Mouse (Mus musculus) cerebellum, adult 11-12 months (tissue): ENCODE data around the gene Mybph.
A peak's percentile ranks its signal among the peaks of the same experiment; 100 is the strongest.
"Not testable (repeated sequence)": the region's sequence is repeated elsewhere in the genome, so short reads cannot be mapped to it uniquely, and the experiment has no call there.

Experiments used
- DNase-seq: peaks from one replicate; pipeline ENCODE4 v3.0.0; 2022

The Mybph gene

DNA sequence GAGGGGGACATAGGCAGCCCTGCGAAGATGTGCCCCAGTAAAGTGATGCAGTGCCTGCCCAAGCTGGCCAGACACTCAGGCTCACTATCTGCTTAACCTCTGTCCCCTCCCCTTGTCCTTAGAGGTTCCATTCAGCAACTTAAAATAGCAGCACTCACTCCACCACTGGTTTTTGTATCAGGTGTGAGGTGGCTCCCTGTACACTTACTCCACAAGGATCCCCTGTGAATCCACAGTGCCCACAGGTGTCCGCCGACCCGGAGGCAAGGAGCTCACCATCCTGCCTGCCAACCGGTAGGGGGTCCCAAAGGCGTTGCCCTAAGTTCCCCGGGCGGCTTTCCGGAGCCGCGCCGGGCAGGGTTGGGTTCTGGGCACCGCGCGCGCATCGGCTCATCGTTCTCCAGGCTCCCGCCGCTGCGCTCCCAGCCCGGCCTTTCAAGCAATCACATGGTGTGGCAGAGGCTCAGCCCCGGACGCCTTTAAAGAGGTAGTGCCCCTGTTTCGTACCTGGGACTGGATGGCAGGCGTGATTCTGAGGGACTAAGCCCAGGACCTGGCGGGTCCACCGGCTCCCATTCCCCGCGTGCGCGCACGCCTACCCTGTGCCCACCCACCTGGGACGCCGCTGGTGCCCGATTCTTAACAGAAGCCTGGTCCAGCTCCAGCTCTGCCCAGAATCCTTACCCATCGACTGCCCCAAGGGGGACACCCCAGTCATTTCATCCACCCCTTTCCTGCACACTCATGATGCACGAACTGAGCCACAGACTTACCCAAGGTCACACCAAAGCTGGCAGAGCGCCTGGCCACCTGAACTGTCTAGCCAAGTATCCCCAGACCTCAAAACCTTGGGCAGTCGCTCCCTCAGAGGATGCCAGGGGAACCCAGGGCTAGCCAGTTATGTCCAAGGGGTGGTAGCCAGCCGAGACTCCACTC, 41.5 kb downstream of the Mybph start:
- DNase-seq: peak; percentile 88

DNA sequence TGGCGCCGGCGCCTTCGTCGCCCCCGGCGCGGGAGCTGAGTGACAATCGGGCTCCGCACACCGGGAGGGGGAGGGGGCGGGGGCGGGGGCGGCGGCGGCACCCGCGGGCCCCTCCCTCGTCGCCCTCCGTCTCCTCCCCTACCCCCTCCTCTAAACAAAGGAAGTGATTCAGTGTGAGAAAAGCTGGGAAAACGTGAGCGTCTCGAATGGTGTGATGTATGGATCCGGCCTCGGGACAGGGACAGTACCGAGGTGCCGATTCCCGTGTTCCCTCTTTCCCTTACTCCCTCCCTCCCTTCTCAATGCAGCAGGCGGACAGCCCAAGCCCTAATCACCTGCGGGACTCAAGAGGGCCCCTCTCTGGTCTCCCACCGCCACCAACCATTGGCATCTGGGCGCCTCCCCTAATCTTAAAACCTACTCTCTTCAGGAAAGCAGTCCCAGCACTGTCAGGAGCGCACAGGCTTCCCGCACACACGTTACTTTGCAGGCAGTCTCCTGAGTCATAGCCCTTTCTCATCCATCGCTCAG, 42.2 kb downstream of the Mybph start, which contains the start of gene Adora1:
Adora1 (minus strand) TSS at position 41 of the 531 bp plus-strand sequence.
- DNase-seq: peak; percentile 68

DNA sequence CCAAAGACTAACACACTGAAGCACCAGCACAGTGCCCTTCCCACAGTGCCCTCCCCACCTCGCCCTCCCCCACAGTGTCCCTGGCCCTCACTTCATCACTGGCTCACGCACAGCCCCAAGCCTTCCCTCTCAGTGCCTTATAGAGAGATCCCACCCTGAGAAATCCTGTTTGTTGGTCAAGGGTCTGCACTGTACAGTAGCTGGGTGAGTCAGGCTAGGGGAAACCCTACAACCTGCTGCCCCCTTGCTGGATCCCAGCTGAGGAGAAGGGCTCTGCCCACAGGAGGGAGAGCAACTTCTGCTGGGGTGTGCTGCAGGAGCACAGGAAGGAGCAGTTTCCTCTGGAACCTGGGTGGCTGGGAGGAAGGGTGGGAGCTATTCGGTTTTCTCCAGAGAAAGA, 42.9 kb downstream of the Mybph start:
- no peak for DNase-seq

DNA sequence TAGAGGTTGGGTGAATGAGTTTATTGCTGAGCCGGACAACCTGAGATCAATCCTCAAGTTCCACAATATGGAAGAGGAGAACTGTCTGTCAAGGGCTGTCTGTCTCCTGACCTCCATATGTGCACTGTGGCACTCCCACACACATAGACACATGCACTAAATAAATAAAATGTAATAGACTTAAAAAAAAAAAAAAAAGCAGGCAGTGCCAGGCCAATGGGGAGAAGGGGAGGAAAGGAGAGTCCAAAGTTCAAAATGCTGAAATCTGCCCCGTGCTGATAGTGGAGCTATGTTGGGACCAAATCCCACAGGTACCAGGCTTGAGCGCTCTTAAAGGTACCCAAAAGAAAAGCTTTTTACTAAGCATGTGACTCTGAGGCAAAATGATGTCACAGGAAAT, 44.2 kb downstream of the Mybph start:
- no peak for DNase-seq

DNA sequence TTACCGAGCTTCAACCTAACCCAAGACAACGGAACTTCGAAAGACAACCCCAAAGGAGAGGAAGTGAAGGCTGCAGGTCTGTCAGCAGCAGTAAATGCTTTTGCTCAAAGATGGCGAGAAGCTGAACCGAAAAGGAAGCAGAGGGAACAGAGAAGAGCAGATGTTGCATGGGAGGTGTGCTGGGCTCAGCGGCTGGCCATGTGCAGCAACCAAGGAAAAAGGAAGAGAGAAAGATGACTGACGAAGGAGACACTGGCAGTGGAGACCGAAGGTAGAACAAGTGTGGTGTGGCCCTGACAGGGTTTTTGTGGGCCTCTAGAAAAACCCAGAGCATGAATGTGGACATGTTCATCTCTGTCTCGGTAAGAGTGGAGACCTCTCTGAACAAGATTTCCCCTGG, 47.5 kb downstream of the Mybph start:
- DNase-seq: no peak

DNA sequence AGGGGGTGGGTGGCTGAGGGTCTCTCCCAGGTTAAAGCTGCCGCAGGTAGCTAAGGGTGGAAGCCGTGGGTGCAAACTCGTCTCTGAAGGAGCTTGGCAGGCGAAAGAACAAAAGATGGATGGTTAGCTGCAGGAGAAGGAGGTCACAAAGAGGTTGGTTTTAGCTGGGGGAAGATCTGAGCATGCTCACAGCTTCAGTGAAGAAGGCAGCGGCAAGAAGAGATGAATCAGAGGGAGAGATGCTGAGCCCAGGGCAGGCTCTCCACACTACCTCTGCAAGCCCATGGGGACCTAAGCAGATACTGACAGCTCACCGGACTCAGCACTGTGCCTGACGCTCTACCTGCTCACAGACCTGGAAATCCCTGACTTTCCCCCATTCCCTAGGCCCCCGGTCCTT, 48.0 kb downstream of the Mybph start:
- DNase-seq: peak; percentile 7

DNA sequence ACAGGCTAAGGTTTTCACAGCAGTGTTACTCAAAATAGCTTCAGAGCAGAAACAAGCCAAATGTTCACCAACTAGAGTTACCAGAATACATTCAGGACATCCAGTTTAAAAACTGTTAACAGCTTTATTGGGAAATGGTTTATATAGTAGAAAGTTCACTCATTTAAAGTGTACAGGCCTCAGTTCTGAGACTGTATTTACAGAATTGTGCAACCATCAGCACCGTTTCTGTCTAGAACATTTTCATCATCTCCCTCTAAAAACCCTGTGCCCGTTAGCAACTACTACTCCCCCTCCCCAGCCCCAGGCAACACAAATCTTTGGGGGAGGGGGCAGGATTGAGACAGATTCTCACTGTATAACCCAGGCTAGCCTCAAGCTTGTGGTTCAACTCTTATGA, 49.0 kb downstream of the Mybph start:
- peak; percentile 2 for DNase-seq

DNA sequence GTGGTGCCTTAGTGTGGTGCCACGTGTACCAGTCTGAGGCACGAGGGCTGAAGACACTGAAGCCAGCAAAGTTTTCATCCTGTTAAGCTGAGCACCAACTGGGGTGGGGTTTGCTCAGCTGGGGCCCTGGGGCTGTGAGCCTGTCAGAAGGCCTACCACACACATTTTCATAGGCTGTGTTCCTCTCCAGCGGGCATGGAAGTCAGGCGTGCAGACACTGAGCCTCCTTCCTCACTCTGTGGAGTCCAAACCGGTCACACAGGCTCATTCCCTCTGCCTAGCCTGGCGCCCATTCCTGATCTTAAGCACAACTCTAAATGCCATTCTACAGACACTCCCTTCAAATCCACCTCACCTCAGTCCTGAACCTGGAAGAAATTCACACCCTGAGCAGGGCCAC, 50.3 kb downstream of the Mybph start:
- no peak for DNase-seq

DNA sequence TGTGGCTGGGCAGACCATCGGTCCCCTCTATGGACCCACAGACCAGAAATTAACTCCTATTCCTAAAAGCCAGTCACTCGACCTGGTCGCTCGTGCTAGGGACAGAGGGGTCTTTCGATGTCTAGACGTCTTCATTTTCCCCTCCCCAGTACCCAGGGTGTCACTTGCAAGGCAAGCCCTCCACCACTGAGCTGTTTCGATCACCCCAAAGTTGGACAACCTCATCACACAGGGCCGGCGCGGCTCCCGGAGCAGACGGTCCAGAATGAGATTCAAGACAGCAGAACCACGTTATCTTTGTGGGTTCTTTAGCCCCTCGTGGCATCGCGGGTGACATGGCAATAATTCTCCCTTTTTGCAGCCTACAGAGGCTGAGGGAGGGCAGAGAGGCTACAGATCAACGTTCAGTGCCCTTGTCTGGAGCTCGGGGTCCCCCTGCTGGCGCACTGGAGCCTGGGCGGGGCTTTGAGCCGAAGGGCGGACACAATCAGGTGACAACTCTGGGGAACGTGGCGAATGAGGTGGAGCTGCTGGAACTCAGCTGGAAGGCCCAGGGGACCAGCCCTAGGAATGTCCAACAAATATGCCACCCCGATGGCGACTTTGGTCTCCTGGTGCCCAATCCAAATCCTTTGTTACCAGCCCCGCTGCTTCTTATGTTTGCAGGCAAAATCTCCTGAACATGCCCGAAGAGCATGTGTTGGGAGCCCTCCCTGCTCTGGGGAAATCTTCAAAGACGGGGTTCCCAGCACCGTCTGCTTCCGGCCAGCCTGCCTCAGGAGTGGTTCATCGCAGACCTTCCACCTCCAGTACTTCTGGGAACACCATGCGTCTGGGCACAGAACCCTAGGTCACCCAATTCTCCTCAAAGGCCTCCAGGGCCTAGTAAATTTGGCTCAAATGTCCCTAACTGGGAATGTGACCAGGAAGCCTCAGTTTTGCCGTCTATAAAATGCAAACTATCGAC, 51.0 kb downstream of the Mybph start:
- DNase-seq: peak; percentile 91

DNA sequence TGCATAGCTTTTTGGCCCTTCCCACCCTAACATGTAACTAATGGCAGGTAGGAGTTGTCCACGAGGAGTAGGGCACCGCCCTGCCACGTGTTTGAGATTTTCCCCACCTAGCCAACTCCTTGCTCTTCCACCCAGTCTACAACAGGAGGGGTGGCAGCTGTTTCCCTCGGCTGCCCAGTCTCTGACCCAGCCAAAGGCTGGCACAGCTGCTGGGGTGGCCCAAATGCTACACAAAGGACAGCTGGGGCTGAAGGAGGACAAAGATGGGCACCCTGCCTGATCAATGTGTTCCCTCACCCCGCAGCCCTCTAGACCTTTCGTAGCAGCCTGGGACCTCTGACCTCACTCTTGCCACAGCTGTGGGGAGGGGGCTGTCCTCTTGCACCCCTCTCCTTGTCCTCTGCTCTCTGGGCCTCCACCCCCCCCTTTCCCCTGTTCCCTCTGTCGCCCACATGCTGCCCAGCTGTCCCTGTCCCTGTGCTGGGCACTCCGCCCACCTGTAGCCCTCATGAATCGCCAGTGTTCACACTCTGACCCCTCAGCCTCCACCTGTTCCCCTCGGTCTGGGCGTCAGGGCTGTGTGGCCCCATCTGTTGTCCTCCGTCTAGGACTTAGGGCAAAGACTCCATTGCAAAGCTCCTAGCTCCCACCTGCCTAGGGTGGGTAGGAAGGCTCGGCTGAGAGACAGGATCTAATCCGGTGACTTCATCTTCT, 51.9 kb downstream of the Mybph start:
- DNase-seq: peak; percentile 54

DNA sequence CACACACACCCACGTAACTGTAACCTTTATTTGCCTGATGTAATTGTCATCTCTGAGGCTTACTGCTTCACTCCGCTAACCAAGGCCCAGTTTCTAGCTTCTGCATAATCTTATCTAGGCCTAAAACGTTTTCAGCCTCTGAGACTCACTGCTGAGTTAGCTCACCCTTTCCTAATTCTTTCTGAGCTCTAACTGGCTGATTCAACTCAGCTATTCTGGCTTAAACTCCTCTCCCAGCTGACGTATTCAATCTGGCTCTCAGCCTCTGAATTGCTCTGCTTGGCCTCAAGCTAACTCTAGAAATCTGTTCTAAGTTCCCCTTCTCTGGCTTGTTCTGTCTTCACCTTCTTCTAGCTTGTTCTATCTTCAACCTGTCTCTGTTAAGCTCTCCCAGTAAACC, 53.3 kb downstream of the Mybph start:
- DNase-seq: peak; percentile 12

DNA sequence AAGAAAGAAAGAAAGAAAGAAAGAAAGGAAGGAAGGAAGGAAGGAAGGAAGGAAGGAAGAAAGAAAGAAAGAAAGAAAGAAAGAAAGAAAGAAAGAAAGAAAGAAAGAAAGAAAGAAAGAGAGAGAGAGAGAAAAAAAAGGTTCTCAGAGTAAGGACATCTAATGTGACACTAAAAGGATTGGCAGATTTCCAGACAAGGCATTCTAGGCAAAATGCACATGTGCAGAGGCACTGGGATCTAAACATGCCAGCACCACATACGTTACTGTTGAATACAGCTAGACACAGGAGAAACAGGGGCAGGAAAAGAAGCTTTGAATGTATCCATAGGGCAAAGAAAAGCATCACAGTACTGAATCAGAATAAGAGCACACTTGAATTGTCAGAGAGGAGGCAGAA, 56.4 kb downstream of the Mybph start:
- not testable (repeated sequence) for DNase-seq
